Mouse (Mus musculus): Measurements from ENCODE around the gene St6gal1.

The St6gal1 gene

GRCm38 (mm10) chr16:23218313-23218712, 6.2 kb upstream of the St6gal1 start:
- in situ Hi-C loops (cut with MboI, MseI) = no loop called here

GRCm38 (mm10) chr16:23223166-23223870, 1.2 kb upstream of the St6gal1 start:
- in situ Hi-C loops (cut with MboI, MseI) = loop anchor here (5.0 kb wide), 2 partner anchors 41 to 76 kb away; partner anchors contain the start of gene Adipoq

GRCm38 (mm10) chr16:23223871-23224469, 570 bp upstream of the St6gal1 start:
- in situ Hi-C loops (cut with MboI, MseI) = loop anchor here (5.0 kb wide), 2 partner anchors 42 to 77 kb away; partner anchors contain the start of gene Adipoq

- in situ Hi-C loops (cut with MboI, MseI) = no loop called here
These were observed 655 bp downstream of the St6gal1 start for GRCm38 (mm10) chr16:23225069-23225721.

- in situ Hi-C loops (cut with MboI, MseI) = no loop called here
These were observed 1.5 kb downstream of the St6gal1 start for GRCm38 (mm10) chr16:23225821-23226600.

GRCm38 (mm10) chr16:23226601-23227351, 2.2 kb downstream of the St6gal1 start:
- in situ Hi-C loops (cut with MboI, MseI) = no loop called here

GRCm38 (mm10) chr16:23227851-23228250, 3.3 kb downstream of the St6gal1 start:
- in situ Hi-C loops (cut with MboI, MseI) = no loop called here

GRCm38 (mm10) chr16:23228486-23228885, 3.9 kb downstream of the St6gal1 start:
- in situ Hi-C loops (cut with MboI, MseI) = no loop called here

- in situ Hi-C loops (cut with MboI, MseI) = loop anchor here (5.0 kb wide), 1 partner anchor 172 kb away; no protein-coding TSS in a partner anchor
These were observed 5.4 kb downstream of the St6gal1 start for GRCm38 (mm10) chr16:23229945-23230344.

GRCm38 (mm10) chr16:23231168-23231567, 6.6 kb downstream of the St6gal1 start:
- in situ Hi-C loops (cut with MboI, MseI) = loop anchor here (5.0 kb wide), 1 partner anchor 171 kb away; no protein-coding TSS in a partner anchor

- in situ Hi-C loops (cut with MboI, MseI) = loop anchor here (5.0 kb wide), 1 partner anchor 170 kb away; no protein-coding TSS in a partner anchor
These were observed 8.2 kb downstream of the St6gal1 start for GRCm38 (mm10) chr16:23232691-23233090.

- in situ Hi-C loops (cut with MboI, MseI) = loop anchor here (5.0 kb wide), 1 partner anchor 169 kb away; no protein-coding TSS in a partner anchor
These were observed 9.0 kb downstream of the St6gal1 start for GRCm38 (mm10) chr16:23233496-23233895.

GRCm38 (mm10) chr16:23234557-23234956, 10.0 kb downstream of the St6gal1 start:
- in situ Hi-C loops (cut with MboI, MseI) = loop anchor here (5.0 kb wide), 1 partner anchor 168 kb away; no protein-coding TSS in a partner anchor

- in situ Hi-C loops (cut with MboI, MseI) = no loop called here
These were observed 10.7 kb downstream of the St6gal1 start for GRCm38 (mm10) chr16:23235173-23235694.

- in situ Hi-C loops (cut with MboI, MseI) = no loop called here
These were observed 15.0 kb downstream of the St6gal1 start for GRCm38 (mm10) chr16:23239583-23239982.

- in situ Hi-C loops (cut with MboI, MseI) = no loop called here
These were observed 15.8 kb downstream of the St6gal1 start for GRCm38 (mm10) chr16:23240049-23240949.

GRCm38 (mm10) chr16:23240950-23241259, 16.4 kb downstream of the St6gal1 start:
- in situ Hi-C loops (cut with MboI, MseI) = no loop called here

GRCm38 (mm10) chr16:23243726-23244425, 19.3 kb downstream of the St6gal1 start:
- in situ Hi-C loops (cut with MboI, MseI) = no loop called here

GRCm38 (mm10) chr16:23244486-23244885, 19.9 kb downstream of the St6gal1 start:
- in situ Hi-C loops (cut with MboI, MseI) = no loop called here
